Mouse (Mus musculus) mouse embryonic stem cell (cell line): ENCODE results near the gene Nap1l1.

Source experiments
- in situ Hi-C, 2 experiments: fragments of 300-500 bp; cut with MboI; formaldehyde crosslinking; loops; 1 replicate in 1 of 2; 3 replicates in 1 of 2; pipeline ENCODE4 v1.14.3; 2019 to 2020; ENCODE audit warnings: low sequenced_read_pairs in 2 of 2, low pct_unique_long_range_greater_than_20kb in 1 of 2, mixed read lengths in 1 of 2; ENCODE audit not compliant: unreplicated experiment in 1 of 2

Nap1l1 gene

DNA sequence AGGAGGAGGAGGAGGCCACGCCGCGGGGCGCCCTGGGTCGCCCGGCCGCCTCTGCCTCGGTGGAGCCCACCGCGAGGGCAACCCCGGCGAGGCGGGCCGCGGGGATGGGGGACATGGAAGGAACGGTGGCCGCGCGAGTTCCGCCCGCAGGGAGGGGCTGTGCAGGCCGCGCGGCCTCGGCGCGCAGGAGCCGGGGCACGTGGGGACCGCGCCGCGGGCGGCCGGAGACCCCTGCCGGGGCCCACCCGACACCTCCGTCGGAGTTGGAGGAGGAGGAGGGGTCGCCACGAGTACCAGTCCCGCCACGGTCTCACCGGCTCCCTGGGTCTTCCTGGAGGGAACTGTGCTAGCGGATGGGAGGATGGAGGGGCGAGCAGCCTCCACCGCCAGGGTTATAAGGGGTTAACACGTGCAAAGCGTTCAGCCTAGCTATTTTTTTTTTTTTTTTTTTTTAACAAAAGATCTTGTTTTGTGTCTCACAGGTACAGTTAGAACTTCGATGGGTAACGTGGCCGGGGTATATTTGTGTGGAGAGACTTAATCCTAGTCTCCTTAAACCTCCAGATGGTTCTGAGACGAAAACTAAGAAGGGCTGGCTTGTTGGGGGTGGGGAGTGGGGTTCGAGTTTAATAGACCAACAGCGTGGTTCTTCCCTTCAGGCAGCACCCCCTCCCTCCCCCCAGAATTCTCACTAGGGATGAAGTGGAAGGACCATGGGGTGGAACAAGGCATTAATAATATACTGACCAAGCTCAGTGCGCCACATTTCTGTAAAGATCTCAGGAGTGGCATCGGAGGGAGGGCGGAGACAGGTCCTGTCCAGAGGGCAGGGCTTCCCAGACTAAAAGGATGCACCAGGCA lies 718 bp downstream of the Nap1l1 start:
- in situ Hi-C loops = no loop called here

DNA sequence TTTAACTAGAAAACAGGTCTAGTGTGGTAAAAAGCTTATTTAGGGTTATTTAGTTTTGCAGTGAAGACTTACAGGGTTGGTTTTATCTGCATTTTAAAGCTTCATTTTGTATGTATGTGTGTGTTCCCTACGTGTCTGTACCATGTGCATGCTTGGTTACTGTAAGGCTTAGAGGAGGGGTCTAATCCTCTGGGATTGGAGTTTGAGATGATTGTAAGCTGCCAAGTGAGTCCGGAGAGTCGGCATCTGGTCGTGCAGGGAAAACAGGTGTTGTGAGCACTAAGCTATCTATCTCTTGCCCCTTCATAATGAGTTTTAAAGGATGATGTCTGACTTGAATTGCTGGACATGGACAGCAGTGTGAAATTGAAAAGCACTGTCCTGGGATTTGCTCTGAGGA lies 3.3 kb downstream of the Nap1l1 start:
- in situ Hi-C loops = loop anchor here in 1 of 2 experiments (25.0 kb wide), 1 partner anchor 164 kb away; no protein-coding TSS in a partner anchor

DNA sequence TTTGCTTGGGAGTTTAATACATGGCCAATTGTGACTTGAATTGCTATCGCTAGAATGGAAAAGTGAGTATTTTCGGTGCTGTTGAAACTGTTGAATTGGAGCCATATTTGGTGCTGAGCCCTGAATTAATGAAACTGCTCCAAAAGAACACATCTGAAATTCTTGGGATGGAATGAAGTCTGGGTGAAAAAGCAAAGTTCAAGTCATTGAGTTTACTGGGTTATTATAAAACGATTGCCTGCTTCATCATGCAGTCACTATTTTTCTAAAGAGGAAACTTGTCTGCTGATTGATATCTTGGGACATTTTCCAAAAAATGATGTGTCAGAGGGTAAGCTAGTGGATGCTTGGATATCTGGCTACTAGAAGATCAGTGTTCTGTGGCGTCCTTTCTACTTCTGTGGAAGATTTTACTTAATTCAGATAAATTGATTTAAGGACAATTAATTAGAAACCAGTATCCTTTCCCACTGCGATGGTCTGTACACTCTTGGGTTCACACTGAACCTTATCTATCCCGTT lies 4.0 kb downstream of the Nap1l1 start:
- in situ Hi-C loops = loop anchor here in 1 of 2 experiments (25.0 kb wide), 1 partner anchor 165 kb away; no protein-coding TSS in a partner anchor

DNA sequence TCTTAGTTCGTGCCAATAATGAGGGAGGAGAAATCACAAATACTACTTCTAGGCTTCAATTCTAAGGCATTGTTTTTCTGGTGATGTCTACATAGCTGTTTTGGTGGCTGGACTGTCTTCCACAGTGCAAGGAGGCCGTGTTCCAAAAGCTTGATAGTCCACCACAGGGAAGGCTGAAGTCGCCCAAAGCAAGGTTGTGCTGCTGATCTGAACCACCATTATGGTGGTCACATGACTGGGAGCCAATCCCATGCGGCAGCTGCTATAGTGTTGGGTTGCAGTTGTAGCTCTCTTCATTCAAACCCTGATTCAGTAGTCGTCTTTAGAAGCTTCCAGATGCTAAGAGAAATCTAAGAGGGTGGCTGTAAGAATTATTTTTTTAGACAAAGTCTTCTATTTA lies 6.6 kb downstream of the Nap1l1 start:
- in situ Hi-C loops = loop anchor here in 1 of 2 experiments (25.0 kb wide), 1 partner anchor 167 kb away; no protein-coding TSS in a partner anchor

DNA sequence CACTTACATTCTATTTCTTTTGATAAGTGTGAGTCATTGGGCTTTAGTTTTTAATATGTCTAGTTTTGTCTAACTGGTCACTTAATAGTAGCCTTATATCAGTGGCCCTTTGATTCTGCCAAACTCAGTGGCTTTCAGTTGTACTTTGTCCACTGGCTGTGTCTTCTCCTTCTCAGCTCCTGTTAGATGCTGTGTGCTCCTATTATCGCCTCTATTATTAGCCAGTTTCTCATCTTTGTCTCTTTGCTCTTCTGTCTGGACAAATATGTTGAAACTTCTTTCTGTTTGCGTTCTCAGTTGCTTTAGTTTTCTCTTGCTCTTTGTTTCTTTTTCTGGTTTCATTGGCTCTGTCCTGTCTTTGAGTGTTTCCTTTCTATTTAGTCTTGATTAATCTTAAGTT lies 9.6 kb downstream of the Nap1l1 start:
- in situ Hi-C loops = loop anchor here in 1 of 2 experiments (25.0 kb wide), 1 partner anchor 170 kb away; no protein-coding TSS in a partner anchor

DNA sequence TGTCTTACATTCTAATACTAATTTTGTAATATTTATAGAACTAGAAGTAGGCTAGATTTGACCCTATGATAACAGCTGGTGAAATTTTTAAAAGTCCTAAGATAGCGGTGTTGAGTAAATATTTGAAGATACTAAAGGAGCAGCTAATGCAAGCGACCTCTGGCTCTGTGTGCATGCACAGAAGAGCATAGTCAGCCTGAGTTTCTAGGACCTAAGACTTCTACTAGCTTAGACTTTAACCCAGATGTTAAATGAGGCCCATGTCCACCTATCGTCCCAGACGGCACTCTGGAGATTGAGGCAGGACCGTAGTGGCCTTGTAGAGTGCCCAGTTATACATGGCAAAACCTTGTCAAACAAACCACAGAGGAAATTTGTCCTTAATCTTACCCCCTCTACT lies 11.1 kb downstream of the Nap1l1 start:
- in situ Hi-C loops = loop anchor here in 1 of 2 experiments (25.0 kb wide), 1 partner anchor 172 kb away; no protein-coding TSS in a partner anchor

DNA sequence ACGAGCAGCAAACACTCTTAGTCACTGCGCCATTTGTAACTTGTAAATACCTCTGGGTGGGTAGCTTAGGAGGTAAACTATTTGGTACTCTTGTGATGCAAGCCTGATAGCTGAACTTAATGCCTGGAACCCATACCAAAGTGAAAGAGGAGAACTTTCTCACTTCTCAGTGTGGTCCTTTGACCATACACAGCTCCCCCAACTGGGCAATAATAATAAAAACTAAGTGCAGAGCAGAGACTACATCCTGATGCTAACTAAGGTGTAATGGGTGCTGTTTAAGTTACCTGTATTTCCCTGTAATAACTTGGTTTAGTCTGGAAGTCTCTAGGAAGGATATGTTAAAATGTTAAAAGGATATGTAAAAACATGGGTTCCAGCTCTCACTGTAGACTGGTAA lies 15.8 kb downstream of the Nap1l1 start:
- in situ Hi-C loops = loop anchor here in 1 of 2 experiments (25.0 kb wide), 1 partner anchor 176 kb away; no protein-coding TSS in a partner anchor

DNA sequence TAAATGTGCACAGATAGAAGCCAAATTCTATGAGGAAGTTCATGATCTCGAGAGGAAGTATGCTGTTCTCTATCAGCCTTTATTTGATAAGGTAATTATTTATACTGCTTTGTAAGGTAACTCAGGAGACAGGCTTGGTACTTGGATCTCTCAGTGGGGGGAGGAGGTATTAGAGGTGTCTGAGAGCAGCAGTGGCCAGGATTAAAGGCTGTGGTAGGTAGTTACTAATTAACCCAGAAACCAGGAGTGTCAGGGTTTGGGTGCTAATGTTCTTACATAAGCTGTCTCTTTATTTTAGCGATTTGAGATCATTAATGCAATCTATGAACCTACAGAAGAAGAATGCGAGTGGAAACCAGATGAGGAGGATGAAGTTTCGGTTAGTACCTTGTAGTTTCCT lies 17.1 kb downstream of the Nap1l1 start:
- in situ Hi-C loops = loop anchor here (10.0 to 25.0 kb wide), 2 partner anchors 178 to 475 kb away; no protein-coding TSS in a partner anchor

DNA sequence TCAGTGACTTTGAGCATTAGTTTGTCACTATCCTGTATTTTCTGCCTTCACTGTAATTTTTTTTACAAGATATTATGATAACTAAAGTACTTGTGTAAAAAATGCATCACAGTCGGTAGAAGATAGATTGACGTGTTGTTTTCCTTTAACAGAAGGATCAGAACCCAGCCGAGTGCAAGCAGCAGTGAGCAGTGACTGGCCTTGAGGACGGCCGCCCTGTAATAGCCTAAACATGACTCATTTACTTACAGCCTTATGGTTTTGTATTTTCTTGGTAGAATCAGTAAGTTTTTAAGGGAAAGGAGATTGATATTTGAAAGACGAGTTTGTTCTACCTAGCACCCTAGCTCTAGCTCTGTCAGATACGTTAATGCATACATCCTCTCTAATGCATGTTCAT lies 22.9 kb downstream of the Nap1l1 start:
- in situ Hi-C loops = loop anchor here (10.0 to 25.0 kb wide), 2 partner anchors 184 to 469 kb away; no protein-coding TSS in a partner anchor

DNA sequence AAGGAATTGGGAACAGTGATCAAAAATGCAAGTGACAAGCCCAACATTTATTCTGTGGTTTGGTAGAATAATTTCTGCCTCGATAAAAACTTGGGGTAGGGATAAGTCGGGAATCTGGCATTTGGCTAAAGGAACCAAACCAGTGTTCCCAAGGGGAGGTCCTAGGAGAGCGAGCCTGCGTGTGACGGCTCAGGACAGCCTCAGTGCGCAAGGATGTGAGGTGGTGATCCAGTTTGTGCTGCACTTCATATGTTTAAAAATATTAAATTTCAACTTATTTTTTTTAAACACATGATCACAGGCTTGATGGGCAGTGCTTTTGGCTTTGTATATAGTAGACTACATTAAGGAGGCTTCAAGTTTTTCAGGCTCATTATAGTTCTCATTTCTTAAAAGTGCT lies 26.9 kb downstream of the Nap1l1 start:
- in situ Hi-C loops = loop anchor here (10.0 to 25.0 kb wide), 5 partner anchors 155 to 612 kb away; no protein-coding TSS in a partner anchor

DNA sequence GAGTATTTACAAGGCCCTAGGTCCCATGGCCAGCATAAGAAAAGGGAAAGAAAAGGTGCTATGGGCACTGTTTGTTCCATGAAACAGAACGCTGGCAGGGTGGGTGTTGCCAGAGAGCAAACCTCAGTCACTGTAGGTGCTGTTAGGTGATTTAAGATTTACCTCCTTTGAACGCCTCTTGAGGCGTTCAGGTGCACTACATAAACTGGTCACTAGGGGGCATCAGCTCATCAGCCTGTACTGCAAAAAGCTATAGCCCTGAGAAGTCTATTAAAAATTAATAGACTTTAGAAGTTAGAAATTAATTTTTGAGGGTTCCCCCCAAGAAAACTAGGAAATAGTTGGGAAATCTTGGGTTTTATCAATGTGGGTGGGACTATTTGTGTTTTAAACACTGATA lies 30.0 kb downstream of the Nap1l1 start:
- in situ Hi-C loops = loop anchor here (10.0 to 25.0 kb wide), 3 partner anchors 152 to 609 kb away; no protein-coding TSS in a partner anchor

DNA sequence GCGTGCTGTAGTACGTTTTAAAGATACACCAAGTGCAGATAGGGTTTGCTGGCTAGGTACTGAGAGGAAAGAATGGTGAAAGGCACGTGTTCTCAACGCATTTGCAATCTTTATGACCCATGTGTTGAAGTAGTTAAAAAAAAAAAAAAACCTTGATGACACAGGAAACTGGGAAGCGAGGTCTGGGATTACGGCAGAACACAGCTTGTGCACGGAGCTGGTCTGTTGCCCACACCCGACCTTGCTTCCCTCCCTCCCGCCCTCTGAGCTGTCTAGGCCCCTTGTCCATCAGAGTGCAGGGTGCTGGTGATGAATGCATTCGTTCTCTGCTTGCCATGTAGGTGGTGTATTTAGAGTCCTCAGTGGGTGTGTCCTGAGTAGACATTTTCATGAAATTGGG lies 30.7 kb downstream of the Nap1l1 start:
- in situ Hi-C loops = loop anchor here (10.0 to 25.0 kb wide), 3 partner anchors 151 to 609 kb away; no protein-coding TSS in a partner anchor

DNA sequence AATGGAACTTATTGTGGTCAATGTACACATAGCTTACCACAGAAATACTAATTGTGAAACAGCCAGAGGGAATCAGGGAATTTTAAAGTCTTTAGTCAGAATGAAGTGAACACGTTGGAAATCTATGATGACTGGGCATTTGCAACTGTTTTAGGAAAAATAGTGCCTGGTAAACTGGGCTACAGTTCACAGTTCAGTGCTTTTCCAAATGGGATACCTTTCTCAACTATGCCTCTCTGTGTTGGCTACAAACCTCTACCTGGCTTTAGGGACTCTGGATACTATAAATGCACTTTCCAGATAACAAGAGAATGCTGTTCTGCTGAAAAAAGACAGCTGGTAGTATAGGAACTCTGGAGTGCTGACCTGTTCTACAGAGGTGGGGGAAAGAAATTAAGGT lies 31.6 kb downstream of the Nap1l1 start:
- in situ Hi-C loops = loop anchor here (10.0 to 25.0 kb wide), 3 partner anchors 150 to 608 kb away; no protein-coding TSS in a partner anchor

DNA sequence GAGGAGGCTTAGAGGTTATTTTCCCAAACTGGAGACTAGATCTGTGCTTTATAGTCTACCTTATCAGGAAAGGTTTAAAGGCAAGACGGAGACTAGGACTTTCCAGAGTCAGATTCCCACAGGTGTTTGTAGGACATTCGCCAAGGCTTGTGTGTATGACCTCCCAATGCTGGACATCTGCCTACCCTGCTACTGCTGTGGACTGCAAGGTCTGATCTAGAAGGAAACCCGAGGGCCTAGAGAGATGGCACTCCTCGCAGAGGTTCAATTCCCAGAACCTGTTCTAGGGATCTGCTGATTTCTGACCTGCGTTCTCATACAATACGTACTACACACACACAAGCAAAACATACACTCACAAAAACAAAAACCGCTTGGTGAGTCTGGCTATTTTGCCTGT lies 32.4 kb downstream of the Nap1l1 start:
- in situ Hi-C loops = loop anchor here (10.0 to 25.0 kb wide), 3 partner anchors 149 to 607 kb away; no protein-coding TSS in a partner anchor

DNA sequence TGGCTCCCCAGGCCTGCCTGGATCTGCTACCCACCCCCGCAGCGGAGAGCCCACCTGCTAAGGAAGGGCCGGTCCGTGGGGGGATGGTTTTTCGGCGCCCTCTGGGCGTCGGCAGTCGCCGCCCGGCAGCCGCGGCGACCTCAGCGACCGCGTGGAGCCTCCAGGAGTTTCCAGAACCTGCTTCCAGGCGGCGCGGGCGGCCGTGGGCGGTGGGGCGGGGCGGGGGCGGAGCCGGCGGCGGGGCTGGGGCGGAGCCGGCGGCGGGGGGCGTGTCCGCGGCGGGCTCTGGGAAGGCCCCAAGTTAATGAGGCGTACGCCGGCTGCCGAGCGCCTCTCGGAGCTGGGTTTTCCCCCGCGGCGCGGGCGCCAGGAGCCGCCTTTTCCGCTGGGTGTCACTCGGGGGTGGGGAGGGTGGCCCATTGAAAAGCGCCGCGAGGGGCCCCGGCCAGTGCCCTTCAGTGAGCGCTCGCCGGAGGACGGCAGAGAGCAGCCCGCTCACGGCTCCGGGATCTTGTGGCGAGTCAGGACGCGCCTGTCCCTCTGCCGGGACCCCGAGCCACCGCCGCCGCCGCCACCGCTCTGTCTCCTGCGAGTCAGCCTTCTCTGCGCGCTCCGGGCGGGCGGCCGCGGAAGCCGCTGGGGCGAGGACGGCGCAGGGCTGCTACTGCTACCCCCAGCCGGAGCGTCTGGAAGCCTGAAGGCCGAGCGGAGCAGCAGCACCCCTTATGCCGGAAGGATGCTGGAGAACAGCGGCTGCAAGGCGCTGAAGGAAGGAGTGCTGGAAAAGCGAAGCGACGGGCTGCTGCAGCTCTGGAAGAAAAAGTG lies 33.3 kb downstream of the Nap1l1 start, which contains the start of gene Phlda1:
Gene Phlda1, plus strand, starts transcription at position 186 of the 825 bp plus-strand sequence.
- in situ Hi-C loops = loop anchor here (10.0 to 25.0 kb wide), 3 partner anchors 148 to 606 kb away; no protein-coding TSS in a partner anchor

DNA sequence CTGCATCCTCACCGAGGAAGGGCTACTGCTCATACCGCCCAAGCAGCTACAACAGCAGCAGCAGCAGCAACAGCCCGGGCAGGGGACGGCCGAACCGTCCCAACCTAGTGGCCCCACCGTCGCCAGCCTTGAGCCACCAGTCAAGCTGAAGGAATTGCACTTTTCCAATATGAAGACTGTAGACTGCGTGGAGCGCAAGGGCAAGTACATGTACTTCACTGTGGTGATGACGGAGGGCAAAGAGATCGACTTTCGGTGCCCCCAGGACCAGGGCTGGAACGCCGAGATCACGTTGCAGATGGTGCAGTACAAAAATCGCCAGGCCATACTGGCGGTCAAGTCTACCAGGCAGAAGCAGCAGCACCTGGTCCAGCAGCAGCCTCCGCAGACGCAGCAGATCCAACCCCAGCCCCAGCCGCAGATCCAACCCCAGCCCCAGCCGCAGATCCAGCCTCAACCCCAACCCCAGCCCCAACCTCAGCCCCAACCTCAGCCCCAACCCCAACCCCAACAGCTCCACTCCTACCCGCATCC lies 34.0 kb downstream of the Nap1l1 start:
- in situ Hi-C loops = loop anchor here (10.0 to 25.0 kb wide), 3 partner anchors 148 to 605 kb away; no protein-coding TSS in a partner anchor

DNA sequence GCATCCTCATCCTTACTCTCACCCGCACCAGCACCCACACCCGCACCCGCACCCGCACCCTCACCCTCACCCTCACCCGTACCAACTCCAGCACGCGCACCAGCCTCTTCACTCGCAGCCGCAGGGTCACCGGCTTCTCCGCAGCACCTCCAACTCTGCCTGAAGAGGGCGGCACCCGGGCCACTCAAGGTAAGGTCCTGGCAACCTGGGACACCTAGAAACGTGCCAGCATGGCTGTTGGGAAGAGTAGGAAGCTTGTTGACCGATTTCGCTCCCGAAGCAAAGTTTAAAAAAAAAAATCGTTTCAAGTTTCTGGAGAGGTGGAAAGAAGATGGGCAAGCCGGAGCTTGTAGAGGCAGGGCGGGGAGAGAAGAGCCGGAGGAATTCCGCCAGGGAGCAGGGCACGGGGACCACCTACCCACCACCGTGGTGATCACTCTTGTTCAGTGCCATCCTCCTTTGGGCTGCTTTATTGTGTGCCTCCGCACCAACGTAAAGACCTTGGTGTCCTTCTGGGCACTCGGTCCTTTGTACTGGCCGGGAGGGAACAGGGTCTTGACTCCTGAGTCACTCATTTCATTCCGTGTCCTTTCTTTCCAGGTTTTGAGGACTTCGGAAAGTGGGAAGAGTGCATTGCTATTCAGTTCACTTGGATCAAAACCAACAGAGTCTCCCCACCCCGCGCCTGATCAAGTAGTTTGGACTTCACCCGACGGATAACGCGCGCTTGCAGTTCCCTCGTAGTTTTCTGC lies 34.6 kb downstream of the Nap1l1 start:
- in situ Hi-C loops = loop anchor here (10.0 to 25.0 kb wide), 3 partner anchors 147 to 605 kb away; no protein-coding TSS in a partner anchor
